8 mouse cellular contexts compared by ENCODE assay signal in the genomic region with DNA sequence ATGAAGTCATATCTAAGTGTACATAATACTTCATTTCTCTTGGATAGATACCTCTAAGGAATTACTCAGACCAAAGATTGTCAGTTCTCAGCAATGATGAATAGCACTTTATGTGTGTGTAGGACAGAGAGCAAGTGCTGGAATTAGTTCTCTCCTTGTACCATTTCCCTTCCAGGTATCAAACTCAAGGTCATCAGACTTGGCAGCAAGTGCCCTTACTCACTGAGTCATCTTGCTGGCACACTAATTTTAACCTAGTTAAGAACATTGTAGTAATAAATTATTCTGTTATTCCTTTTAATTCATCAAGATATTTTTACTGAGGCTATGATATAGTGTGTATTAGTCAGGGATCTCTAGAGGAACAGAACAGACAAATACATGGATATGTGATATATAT.
"Had no signal": no experiment of that assay in that cellular context is flagged by ENCODE, and none has a peak within 500 bp of the region (broad histone marks: within the 10 kb centered on the region; RNA-seq: fewer than 3 reads in every experiment).

No protein-coding gene starts in this region.

- DNase-seq: kidney, postnatal 25 days; layer of hippocampus, postnatal 36 days; liver; lung, adult 2 months; lung, postnatal 36 days; right cerebral cortex, adult 18-20 months; right cerebral cortex, postnatal 25 days; thymus, postnatal 4 days had no signal
